Mouse (Mus musculus) kidney, postnatal 0 days (tissue): ENCODE measurements at regions not wholly inside any gene's neighbourhood (a gene's known extent, or its start where the extent isn't known, plus 50 kb on each side); places are given as distances from the start of the nearest gene placed in this dataset.

Experiments
- ATAC-seq: fragments of 200-750 bp; cut with Nextera tagmentation; replicated peaks from 2 replicates; pipeline ENCODE4 v1.8.0; 2017; ENCODE audit warnings: low read depth, moderate number of reproducible peaks, moderate TSS enrichment, moderate library complexity; ENCODE audit not compliant: low FRiP score
- DNase-seq: peaks from one replicate; pipeline ENCODE4 v3.0.0-alpha.2; 2016; ENCODE audit warnings: low spot score
- H3K27ac ChIP-seq: fragments of 300-500 bp; sonication (generic); 2 replicates; pipeline ENCODE4 v1.5.1; 2014; ENCODE audit warnings: mild to moderate bottlenecking
- H3K27me3 ChIP-seq: fragments of 300-500 bp; sonication (generic); 2 replicates; pipeline ENCODE4 v1.6.1; 2014; ENCODE audit warnings: low read length, mixed read lengths; ENCODE audit not compliant: insufficient read depth
- H3K36me3 ChIP-seq: fragments of 300-500 bp; sonication (generic); 2 replicates; pipeline ENCODE4 v1.6.1; 2014; ENCODE audit warnings: low read length, mixed read lengths; ENCODE audit not compliant: insufficient read depth
- H3K4me1 ChIP-seq: fragments of 300-500 bp; sonication (generic); replicated peaks from 2 replicates; pipeline ENCODE4 v1.6.1; 2014; ENCODE audit warnings: antibody characterized with exemption, low read length, mixed read lengths; ENCODE audit not compliant: insufficient read depth
- H3K4me2 ChIP-seq: fragments of 300-500 bp; sonication (generic); 2 replicates; pipeline ENCODE4 v1.6.1; 2014; ENCODE audit warnings: mild to moderate bottlenecking, low read length, moderate library complexity, mixed read lengths
- H3K4me3 ChIP-seq: fragments of 300-500 bp; sonication (generic); replicated peaks from 2 replicates; pipeline ENCODE4 v1.5.1; 2014; ENCODE audit warnings: low read depth, low read length
- H3K9ac ChIP-seq: fragments of 300-500 bp; sonication (generic); 2 replicates; pipeline ENCODE4 v1.6.1; 2014; ENCODE audit warnings: low read depth, low read length
- H3K9me3 ChIP-seq: fragments of 300-500 bp; sonication (generic); replicated peaks from 2 replicates; pipeline ENCODE4 v1.6.1; 2016; ENCODE audit warnings: low read length, inconsistent platforms, mixed read lengths
- CTCF ChIP-seq: IDR thresholded peaks from 2 replicates; pipeline ENCODE4 v1.5.1; 2016; ENCODE audit warnings: antibody characterized with exemption, low read depth, mild to moderate bottlenecking, moderate library complexity
- WGBS: fragments of 180-500 bp; shearing (Covaris S2); extraction: QIAGEN DNeasy Blood & Tissue Kit; methylation state at CpG from one replicate; pipeline ENCODE4 v1.1.7; 2014; 5-methylcytosine and 5-hydroxymethylcytosine counted together

GRCm38 (mm10) chr14:76324246-76324645, 90.5 kb upstream of the Tsc22d1 start:
- H3K36me3 ChIP-seq, result no peaks in the 10 kb centered on the region
- no peak for TF ChIP-seq CTCF
- no peak overlapping the region for H3K4me3 ChIP-seq
- H3K4me1 ChIP-seq, result no peaks in the 10 kb centered on the region
- no peaks in the 10 kb centered on the region for H3K27me3 ChIP-seq
- H3K27ac ChIP-seq, result no peak overlapping the region
- no peaks in the 10 kb centered on the region for H3K9me3 ChIP-seq
- no peak overlapping the region for H3K9ac ChIP-seq
- ATAC-seq (no peak), DNase-seq (no peak)
- H3K4me2 ChIP-seq, result no peak overlapping the region
- 77% methylated on average over 1 of the region's 1 CpGs for WGBS

- Histone ChIP-seq H3K4me1 (no peaks in the 10 kb centered on the region), H3K36me3 (no peaks in the 10 kb centered on the region), H3K9ac (no peak overlapping the region), H3K4me2 (no peak overlapping the region), H3K9me3 (no peaks in the 10 kb centered on the region), H3K4me3 (no peak overlapping the region), H3K27me3 (no peaks in the 10 kb centered on the region), H3K27ac (no peak overlapping the region)
- 69% methylated on average over 5 of the region's 5 CpGs for WGBS
- ATAC-seq, result no peak
- DNase-seq, result no peak
- no peak for TF ChIP-seq CTCF
Observed at GRCm38 (mm10) chr14:76329983-76330382, 84.8 kb upstream of the Tsc22d1 start.

DNA sequence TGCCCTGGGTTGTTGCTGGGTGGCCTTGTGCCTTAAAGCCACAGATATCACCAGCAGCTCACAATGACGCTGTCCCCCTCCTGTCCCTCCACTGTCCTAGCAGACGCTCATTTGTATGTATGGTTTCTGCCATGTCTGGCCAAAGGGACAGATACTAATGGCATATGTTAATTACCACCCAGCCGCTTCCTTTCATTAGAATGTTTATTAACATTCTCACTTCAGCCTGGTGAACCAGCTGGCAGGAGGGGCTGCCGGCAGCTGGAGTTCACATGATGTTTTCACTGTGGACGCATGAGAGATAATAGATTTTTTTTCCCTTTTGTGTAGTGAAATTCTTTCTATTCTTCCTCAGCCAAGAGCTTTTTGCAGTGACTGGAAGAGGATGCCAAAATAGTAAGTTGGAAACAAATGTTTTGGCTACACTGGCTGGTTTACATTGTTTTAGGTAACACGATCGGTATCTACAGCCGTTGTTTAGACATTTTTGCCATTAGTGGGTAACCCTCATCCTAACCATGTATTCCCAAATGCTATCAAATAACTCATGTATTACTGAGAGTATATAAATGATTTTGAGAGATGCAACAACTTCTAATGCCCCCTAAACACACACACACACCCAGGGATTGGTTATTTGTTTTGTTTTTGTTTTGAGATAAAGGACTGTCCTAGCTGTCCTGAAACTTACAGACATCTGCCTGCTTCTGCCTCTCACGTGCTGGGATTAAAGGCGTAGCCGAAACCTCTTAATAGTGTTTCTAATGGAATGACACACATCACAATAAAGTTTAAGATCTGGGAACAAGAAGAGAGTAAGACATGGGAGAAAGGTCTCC, 83.0 kb upstream of the Tsc22d1 start:
- H3K4me2 ChIP-seq, result no peak overlapping the region
- ATAC-seq, result no peak

DNA sequence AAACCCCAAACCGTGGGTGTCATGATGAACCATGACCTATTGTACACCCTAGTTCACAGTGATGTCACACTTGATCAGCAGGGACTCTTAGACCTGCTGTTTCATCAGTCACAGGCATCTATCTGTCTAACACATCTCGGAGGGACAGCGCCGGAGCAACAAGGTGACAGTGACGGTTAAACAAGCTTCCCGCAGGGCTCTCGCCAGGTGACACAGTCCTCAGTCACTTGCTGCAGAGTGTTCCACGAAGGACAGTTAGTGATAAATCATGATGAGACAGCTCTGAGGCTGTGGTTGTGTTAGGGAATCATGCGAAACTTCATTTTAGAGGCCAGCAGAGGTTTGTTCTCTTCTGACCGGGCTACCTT, 82.4 kb upstream of the Tsc22d1 start:
- Histone ChIP-seq H3K9me3 (no peaks in the 10 kb centered on the region), H3K27me3 (no peaks in the 10 kb centered on the region), H3K4me3 (no peak overlapping the region), H3K4me1 (no peaks in the 10 kb centered on the region), H3K36me3 (no peaks in the 10 kb centered on the region), H3K4me2 (no peak overlapping the region), H3K27ac (no peak overlapping the region), H3K9ac (no peak overlapping the region)
- TF ChIP-seq CTCF, result no peak
- 74% methylated on average over 10 of the region's 10 CpGs for WGBS
- no peak for ATAC-seq
- no peak for DNase-seq

More for the DNA sequence above, 83.0 kb upstream of the Tsc22d1 start:
- Histone ChIP-seq H3K9me3 (no peaks in the 10 kb centered on the region), H3K36me3 (no peaks in the 10 kb centered on the region), H3K27me3 (no peaks in the 10 kb centered on the region), H3K9ac (no peak overlapping the region), H3K4me1 (no peaks in the 10 kb centered on the region), H3K4me3 (no peak overlapping the region), H3K27ac (no peak overlapping the region)
- TF ChIP-seq CTCF, result no peak
- WGBS, result 68% methylated on average over 11 of the region's 11 CpGs
- DNase-seq, result no peak

DNA sequence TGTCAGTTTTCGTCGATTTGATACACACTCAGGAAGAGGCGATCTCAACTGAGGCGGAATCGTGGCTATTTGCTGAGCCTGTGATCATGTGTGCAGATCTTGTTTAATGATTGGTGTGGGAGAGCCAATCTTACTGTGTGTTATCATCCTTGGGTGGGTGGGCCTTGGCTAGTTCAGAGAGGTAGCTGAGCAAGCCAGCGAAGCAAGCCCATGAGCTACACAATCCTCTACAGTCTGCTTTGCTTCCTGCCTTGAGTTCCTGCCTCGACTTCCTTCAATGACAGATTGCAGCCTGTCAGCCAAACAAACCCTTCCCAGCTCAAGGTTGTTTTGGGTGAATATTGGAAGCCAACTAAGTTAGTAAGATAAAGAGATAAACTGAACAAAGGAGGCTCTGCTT, 74.0 kb upstream of the Tsc22d1 start:
- H3K27me3 ChIP-seq, result no peaks in the 10 kb centered on the region
- no peak overlapping the region for H3K4me2 ChIP-seq
- ATAC-seq, result no peak
- TF ChIP-seq CTCF, result no peak
- DNase-seq, result no peak
- H3K9ac ChIP-seq, result no peak overlapping the region
- H3K4me3 ChIP-seq, result no peak overlapping the region
- H3K9me3 ChIP-seq, result no peaks in the 10 kb centered on the region
- 81% methylated on average over 7 of the region's 7 CpGs for WGBS
- H3K27ac ChIP-seq, result no peak overlapping the region
- no peaks in the 10 kb centered on the region for H3K36me3 ChIP-seq
- H3K4me1 ChIP-seq, result no peaks in the 10 kb centered on the region

GRCm38 (mm10) chr14:76341226-76341625, 73.5 kb upstream of the Tsc22d1 start:
- DNase-seq, result no peak
- ATAC-seq, result no peak
- WGBS, result 88% methylated on average over 10 of the region's 10 CpGs
- H3K27ac ChIP-seq, result no peak overlapping the region
- H3K4me3 ChIP-seq, result no peak overlapping the region
- no peaks in the 10 kb centered on the region for H3K4me1 ChIP-seq
- no peaks in the 10 kb centered on the region for H3K9me3 ChIP-seq
- H3K4me2 ChIP-seq, result no peak overlapping the region
- no peak for TF ChIP-seq CTCF
- no peaks in the 10 kb centered on the region for H3K36me3 ChIP-seq
- no peaks in the 10 kb centered on the region for H3K27me3 ChIP-seq
- no peak overlapping the region for H3K9ac ChIP-seq

DNA sequence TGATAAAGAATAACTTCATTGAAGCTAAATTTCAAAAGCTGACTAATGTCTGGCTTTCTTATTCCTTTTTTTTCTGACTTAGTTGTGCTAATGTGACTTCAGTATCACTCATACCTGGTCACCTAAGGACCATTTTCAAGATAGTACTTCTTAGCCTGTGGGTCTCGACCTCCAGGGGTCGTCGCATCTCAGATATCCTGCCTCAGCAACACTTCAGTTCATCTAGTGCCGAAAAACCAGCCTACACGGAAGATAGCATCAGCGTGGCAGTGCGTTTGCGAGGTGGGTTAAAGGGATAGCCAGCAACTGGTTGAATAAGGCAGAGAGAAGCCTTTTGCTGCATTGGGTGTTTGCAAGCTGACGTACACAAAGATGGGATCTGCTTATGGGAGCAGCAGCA, 62.9 kb upstream of the Tsc22d1 start:
- no peak overlapping the region for H3K4me3 ChIP-seq
- no peak overlapping the region for H3K27ac ChIP-seq
- no peaks in the 10 kb centered on the region for H3K4me1 ChIP-seq
- WGBS, result 43% methylated on average over 9 of the region's 9 CpGs
- no peak for DNase-seq
- no peak for TF ChIP-seq CTCF
- H3K4me2 ChIP-seq, result no peak overlapping the region
- H3K36me3 ChIP-seq, result no peaks in the 10 kb centered on the region
- H3K27me3 ChIP-seq, result no peaks in the 10 kb centered on the region
- H3K9ac ChIP-seq, result no peak overlapping the region
- ATAC-seq, result no peak
- H3K9me3 ChIP-seq, result no peaks in the 10 kb centered on the region
